Mouse (Mus musculus): Measurements from ENCODE around the gene B230118H07Rik.

DNA sequence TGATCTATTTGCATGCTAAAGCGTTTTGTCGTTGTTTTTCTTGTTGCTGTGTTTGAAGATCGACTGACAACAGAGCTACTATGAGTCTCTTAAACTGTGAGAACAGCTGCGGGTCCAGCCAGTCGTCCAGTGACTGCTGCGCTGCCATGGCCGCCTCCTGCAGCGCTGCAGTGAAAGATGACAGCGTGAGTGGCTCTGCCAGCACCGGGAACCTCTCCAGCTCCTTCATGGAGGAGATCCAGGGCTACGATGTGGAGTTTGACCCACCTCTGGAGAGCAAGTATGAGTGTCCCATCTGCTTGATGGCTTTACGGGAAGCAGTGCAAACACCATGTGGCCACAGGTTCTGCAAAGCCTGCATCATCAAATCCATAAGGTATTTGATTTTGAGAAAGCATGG lies 35.1 kb upstream of the B230118H07Rik start:
- TF ChIP-seq POLR2A (IDR thresholded peaks at IDR 0.05; ENCODE audit: control insufficient read depth, low read depth, low read length) (no peak), CTCF (IDR thresholded peaks at IDR 0.05; ENCODE audit: control insufficient read depth, insufficient read depth, insufficient replicate concordance, low read depth, low read length) (no peak)

All from testis, adult 2 months (tissue).